Mouse (Mus musculus) macrophage (primary cell): ENCODE results near the gene Map3k14. TPM values are rescaled to one million over a fixed set of nuclear protein-coding genes. Genes with fewer than 3 reads are reported as not detected.

Experiments
- H3K27ac ChIP-seq: fragments of 350-480 bp; formaldehyde crosslinking; 2 replicates; pipeline ENCODE4 v1.9.0; 2021
- H3K36me3 ChIP-seq: fragments of 350-480 bp; formaldehyde crosslinking; 2 replicates; pipeline ENCODE4 v1.9.0; 2021; ENCODE audit errors: inconsistent target
- H3K4me3 ChIP-seq: fragments of 350-480 bp; formaldehyde crosslinking; 2 replicates; pipeline ENCODE4 v1.9.0; 2021; ENCODE audit errors: inconsistent target
- H3K79me2 ChIP-seq: fragments of 350-480 bp; formaldehyde crosslinking; 2 replicates; pipeline ENCODE4 v1.9.0; 2021; ENCODE audit errors: inconsistent target
- WGBS: methylation state at CpG from one replicate; pipeline ENCODE4 v1.1.7; 2026; ENCODE audit warnings: inconsistent platforms; ENCODE audit not compliant: missing documents; 5-methylcytosine and 5-hydroxymethylcytosine counted together
- polyA plus RNA-seq: library from polyadenylated mRNA; stranded (reverse); fragments of 250-400 nt; gene quantifications from 3 replicates; pipeline ENCODE4 v1.2.4, GENCODE M21; 2018; ENCODE audit warnings: inconsistent platforms

Gene Map3k14
- polyA plus RNA-seq, 1 experiment from 2014 or later, result 9.0 TPM

- H3K36me3 ChIP-seq, result peaks cover 60% of the 10 kb centered on the region
- 92% methylated on average over 4 of the region's 4 CpGs for WGBS
- no peaks in the 10 kb centered on the region for H3K79me2 ChIP-seq
- no peak overlapping the region for H3K27ac ChIP-seq
- H3K4me3 ChIP-seq, result no peak overlapping the region
These were observed 69.9 kb downstream of the Map3k14 start for GRCm38 (mm10) chr11:103197340-103197739.

DNA sequence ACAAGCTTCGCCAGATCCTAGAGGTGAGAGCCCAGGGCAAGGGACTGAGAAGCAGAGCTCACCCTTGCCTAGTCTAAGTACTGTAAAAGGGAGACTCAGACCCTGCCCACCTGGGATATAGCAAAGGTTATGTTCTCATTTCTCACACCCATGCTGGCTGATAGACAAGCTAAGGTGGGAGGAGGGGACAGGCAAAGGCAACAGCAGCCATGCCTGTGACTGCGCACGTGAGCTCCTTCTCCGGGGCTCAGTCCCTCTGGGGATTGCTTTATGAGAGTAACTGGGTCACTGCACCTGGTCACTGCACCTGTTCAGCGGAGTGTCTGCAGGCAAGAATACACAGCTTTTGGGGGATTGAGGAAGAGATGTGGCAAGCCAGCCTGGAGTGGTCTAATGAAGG lies 71.6 kb downstream of the Map3k14 start:
- H3K36me3 ChIP-seq, result peaks cover 74% of the 10 kb centered on the region
- H3K27ac ChIP-seq, result no peak overlapping the region
- 94% methylated on average over 5 of the region's 5 CpGs for WGBS
- no peaks in the 10 kb centered on the region for H3K79me2 ChIP-seq
- H3K4me3 ChIP-seq, result no peak overlapping the region

- Histone ChIP-seq H3K4me3 (no peak overlapping the region), H3K27ac (no peak overlapping the region), H3K36me3 (peaks cover 78% of the 10 kb centered on the region), H3K79me2 (no peaks in the 10 kb centered on the region)
- 92% methylated on average over 17 of the region's 18 CpGs for WGBS
These were observed 72.0 kb downstream of the Map3k14 start for GRCm38 (mm10) chr11:103195236-103195635.

DNA sequence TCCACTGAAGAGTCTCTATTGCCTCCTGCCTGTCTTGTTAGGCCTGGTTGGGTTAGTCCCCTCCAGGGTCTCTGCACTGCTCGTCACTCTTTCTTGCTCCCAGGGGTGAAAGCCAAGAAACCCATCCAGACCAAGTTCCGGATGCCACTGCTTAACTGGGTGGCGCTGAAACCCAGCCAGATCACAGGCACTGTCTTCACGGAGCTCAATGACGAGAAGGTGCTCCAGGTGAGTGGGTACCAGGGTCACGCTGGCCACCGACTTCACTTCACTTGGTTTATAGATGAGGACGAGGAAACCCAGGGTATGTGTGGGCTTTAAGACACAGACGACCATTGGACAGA lies 73.5 kb downstream of the Map3k14 start:
- Histone ChIP-seq H3K36me3 (peaks cover 91% of the 10 kb centered on the region), H3K27ac (no peak overlapping the region), H3K79me2 (no peaks in the 10 kb centered on the region), H3K4me3 (no peak overlapping the region)
- WGBS, result 98% methylated on average over 9 of the region's 9 CpGs

DNA sequence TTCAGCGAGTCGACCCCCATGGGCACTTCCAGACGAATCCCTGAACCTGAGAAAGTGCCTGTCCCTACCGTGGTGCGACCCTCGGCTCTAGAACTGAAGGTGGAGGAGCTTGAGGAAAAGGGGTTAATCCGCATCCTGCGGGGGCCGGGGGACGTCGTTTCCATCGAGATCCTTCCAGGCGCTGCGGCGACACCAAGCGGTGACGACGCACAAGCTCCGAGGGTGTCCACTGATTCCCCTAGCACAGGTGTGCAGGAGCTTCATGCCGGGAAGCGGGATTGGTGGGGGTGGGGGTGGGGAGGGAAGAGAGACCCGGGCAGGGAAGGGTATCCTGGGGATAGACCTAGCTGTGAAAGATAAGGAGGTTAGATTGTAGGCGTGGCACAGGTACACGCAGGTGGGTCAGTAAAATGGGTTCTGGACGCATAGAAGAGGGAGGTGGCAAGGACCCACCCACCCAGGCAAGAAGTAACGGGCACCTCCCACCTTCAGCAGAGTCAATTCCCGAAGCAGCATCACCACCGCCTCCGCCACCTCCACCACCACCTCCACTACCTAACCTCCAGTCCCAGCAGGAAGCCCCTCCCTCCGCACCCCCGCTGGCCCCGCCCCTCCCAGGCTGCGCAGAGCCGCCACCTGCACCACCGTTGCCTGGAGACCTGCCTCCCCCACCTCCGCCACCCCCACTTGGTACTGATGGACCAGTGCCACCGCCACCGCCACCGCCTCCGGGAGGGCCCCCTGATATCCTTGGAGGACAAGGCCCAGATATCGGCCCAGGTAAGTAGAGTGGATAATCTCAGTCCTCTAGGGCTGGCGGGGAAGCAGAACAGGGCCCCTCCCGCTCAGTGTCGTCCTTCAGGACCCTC lies 74.1 kb downstream of the Map3k14 start:
- no peak overlapping the region for H3K4me3 ChIP-seq
- WGBS, result 96% methylated on average over 33 of the region's 44 CpGs
- no peak overlapping the region for H3K27ac ChIP-seq
- peaks cover 91% of the 10 kb centered on the region for H3K36me3 ChIP-seq
- H3K79me2 ChIP-seq, result no peaks in the 10 kb centered on the region

GRCm38 (mm10) chr11:103192230-103192955 lies 74.9 kb downstream of the Map3k14 start:
- Histone ChIP-seq H3K79me2 (no peaks in the 10 kb centered on the region), H3K27ac (no peak overlapping the region), H3K4me3 (no peak overlapping the region), H3K36me3 (peaks cover 89% of the 10 kb centered on the region)
- 95% methylated on average over 28 of the region's 28 CpGs for WGBS

DNA sequence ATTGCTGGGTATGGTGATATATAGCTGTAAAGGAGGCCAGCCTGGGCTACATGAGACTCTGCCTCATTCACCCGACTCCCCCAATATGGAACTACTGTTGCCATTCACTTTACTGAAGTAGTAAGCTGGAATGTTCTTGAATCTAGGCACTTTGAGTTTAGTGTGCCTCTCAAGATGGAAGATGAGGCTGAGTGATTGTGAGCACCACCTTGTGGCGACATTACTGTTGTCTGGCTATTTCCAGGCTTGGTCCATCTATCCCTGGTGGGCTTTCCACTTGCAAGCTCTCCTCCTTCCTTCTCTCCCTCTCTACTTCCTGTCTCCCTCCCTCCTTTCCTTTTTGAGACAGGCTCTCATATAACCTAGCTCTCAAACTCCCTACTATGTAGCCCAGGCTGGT lies 82.4 kb downstream of the Map3k14 start:
- peaks cover 70% of the 10 kb centered on the region for H3K36me3 ChIP-seq
- 70% methylated on average over 2 of the region's 2 CpGs for WGBS

DNA sequence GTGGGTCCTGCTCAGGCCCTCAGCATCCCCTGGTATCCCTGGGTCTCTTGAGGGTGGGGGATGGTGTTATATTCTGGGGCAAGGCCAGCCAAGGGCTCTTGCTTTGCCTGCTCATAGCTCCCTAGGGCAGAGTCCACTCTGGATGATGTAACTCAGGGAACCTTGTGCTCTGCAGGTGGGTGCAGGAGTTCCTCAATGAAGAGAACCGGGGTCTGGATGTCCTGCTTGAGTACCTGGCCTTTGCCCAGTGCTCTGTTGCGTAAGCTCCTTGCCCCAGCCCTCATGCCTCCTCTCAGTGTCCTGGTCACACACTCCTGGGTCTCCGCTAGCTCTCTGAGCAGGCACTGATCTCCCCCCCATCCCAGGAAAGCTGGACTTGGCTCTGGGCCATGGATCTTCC lies 85.4 kb downstream of the Map3k14 start:
- Histone ChIP-seq H3K4me3 (no peak overlapping the region), H3K36me3 (peaks cover 47% of the 10 kb centered on the region), H3K27ac (no peak overlapping the region), H3K79me2 (peaks cover 61% of the 10 kb centered on the region)
- 76% methylated on average over 3 of the region's 3 CpGs for WGBS

More for the DNA sequence above, 82.4 kb downstream of the Map3k14 start:
- no peak overlapping the region for H3K27ac ChIP-seq
- H3K79me2 ChIP-seq, result peaks cover 31% of the 10 kb centered on the region
- no peak overlapping the region for H3K4me3 ChIP-seq

DNA sequence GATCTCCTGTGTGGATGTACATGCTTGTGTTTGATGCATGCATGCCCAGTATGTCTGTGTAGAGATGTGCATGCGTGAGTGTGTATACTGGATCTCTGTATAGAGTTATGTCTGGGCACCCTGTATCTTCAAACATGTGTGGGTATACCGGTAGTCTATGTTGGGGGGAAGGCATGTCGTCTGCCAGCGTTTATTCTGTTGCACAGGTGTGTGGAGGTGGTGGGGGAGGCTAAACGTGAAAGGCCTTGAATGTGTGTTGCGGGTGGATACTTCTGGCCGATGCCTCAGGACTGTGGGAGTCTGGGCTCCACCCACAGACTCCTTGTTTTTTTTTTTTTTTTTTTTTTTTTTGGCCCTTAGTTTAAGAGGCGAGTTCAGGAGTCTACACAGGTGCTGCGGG lies 85.9 kb downstream of the Map3k14 start:
- H3K27ac ChIP-seq, result no peak overlapping the region
- no peak overlapping the region for H3K4me3 ChIP-seq
- peaks cover 67% of the 10 kb centered on the region for H3K79me2 ChIP-seq
- WGBS, result 91% methylated on average over 9 of the region's 9 CpGs
- H3K36me3 ChIP-seq, result peaks cover 42% of the 10 kb centered on the region

DNA sequence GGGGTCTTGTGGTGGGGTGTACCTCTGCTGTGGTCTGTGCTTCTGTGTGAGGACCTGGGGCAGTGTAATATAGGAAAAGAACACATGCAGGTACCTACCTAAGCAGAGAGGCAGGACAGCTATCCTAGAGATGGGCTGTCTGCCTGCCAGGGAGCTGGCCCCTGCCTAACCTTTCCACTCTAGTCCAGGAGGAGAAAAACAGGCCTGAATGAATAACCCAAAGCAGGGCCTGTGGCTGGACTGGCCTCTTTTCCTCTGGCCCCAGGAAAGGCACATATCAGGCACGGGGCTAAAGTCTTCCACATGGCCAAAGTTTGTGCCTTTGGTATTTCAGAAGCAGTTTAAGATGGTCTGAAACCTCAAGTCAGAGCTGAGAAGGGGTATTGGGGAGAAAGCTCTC lies 86.8 kb downstream of the Map3k14 start:
- Histone ChIP-seq H3K27ac (no peak overlapping the region), H3K79me2 (peaks cover 76% of the 10 kb centered on the region), H3K4me3 (no peak overlapping the region), H3K36me3 (peaks cover 32% of the 10 kb centered on the region)
- WGBS, result 94% methylated on average over 1 of the region's 1 CpGs

GRCm38 (mm10) chr11:103178748-103179147 lies 88.5 kb downstream of the Map3k14 start:
- WGBS, result 89% methylated on average over 8 of the region's 8 CpGs
- peaks cover 29% of the 10 kb centered on the region for H3K36me3 ChIP-seq
- peak overlapping the region; percentile 77 for H3K27ac ChIP-seq
- H3K79me2 ChIP-seq, result peaks cover 93% of the 10 kb centered on the region
- no peak overlapping the region for H3K4me3 ChIP-seq

- 2% methylated on average over 13 of the region's 15 CpGs for WGBS
These were observed 89.3 kb downstream of the Map3k14 start for GRCm38 (mm10) chr11:103177815-103178485.

GRCm38 (mm10) chr11:103177216-103177615 lies 90.1 kb downstream of the Map3k14 start:
- peaks cover 20% of the 10 kb centered on the region; the same call in 1 of the 2 replicates for H3K36me3 ChIP-seq
- H3K27ac ChIP-seq, result peak overlapping the region; percentile 77
- peaks cover 100% of the 10 kb centered on the region for H3K79me2 ChIP-seq
- 45% methylated on average over 5 of the region's 5 CpGs for WGBS
- peak overlapping the region; percentile 9; the same call in 1 of the 2 replicates for H3K4me3 ChIP-seq

More at GRCm38 (mm10) chr11:103177815-103178485, 89.3 kb downstream of the Map3k14 start:
- Histone ChIP-seq H3K79me2 (peaks cover 100% of the 10 kb centered on the region), H3K27ac (peak overlapping the region; percentile 77), H3K4me3 (peak overlapping the region; percentile 9; the same call in 1 of the 2 replicates), H3K36me3 (peaks cover 27% of the 10 kb centered on the region)

GRCm38 (mm10) chr11:103176510-103176909 lies 90.8 kb downstream of the Map3k14 start:
- 88% methylated on average over 1 of the region's 1 CpGs for WGBS
- peaks cover 14% of the 10 kb centered on the region; the same call in 1 of the 2 replicates for H3K36me3 ChIP-seq

More at GRCm38 (mm10) chr11:103176510-103176909, 90.8 kb downstream of the Map3k14 start:
- peaks cover 100% of the 10 kb centered on the region for H3K79me2 ChIP-seq
- H3K4me3 ChIP-seq, result no peak overlapping the region
- H3K27ac ChIP-seq, result peak overlapping the region; percentile 77
